Mouse (Mus musculus): ENCODE data around the gene Gm10340.
"Not testable (repeated sequence)": the region's sequence is repeated elsewhere in the genome, so short reads cannot be mapped to it uniquely, and the experiment has no call there.

Gene Gm10340

DNA sequence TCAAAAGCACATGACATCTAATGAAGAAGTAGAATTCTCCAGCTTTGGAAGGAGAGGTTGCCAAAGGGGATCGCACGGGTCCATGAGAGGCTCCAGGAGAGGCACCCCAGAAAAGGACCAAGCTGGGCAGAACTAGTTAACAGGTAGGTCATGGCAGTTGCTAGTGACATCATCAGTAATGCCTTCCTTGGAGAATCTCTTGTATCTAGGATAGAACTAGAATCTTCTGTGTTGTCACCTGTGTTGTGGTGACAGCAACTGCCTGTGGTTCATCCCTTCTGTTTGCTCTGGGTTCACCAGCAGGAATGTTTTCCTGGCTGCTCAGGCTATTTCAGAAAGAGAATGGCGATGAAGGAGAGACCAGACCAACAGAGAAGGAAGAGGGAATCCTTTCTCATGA, at the start of gene Gm10340:
TSS of gene Gm10340 (plus strand) at position 301 of the 400 bp plus-strand sequence.
- in situ Hi-C loops (cut with MboI, MseI): loop anchor here (25.0 kb wide), 1 partner anchor 229 kb away; no protein-coding TSS in a partner anchor

DNA sequence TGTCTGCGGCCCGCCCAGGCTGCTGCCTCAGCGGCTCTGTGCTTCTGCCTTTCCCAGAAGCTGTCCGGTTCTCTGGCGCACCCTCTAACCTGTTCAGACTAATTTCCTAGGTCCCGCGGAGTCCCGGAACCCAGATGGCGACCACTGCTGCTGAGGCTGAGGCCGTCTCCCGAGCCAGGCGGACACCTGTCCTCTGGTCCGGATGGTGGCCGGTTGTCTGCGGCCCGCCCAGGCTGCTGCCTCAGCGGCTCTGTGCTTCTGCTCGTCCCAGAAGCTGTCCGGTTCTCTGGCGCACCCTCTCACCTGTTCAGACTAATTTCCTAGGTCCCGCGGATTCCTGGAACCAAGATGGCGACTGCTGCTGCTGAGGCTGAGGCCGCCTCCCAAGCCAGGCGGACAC, 17.7 kb upstream of the Gm10340 start:
- in situ Hi-C loops (cut with MboI, MseI): not testable (repeated sequence)

DNA sequence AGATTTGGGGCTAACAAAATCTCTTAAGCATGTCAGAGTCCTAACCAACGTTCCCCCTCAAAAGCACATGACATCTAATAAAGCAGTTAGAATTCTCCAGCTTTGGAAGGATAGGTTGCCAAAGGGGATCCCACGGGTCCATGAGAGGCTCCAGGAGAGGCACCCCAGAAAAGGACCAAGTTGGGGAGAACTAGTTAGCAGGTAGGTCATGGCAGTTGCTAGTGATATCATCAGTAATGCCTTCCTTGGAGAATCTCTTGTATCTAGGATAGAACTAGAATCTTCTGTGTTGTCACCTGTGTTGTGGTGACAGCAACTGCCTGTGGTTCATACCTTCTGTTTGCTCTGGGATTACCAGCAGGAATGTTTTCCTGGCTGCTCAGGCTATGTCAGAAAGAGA, 54.2 kb downstream of the Gm10340 start, which contains the start of gene Gm5795:
TSS of gene Gm5795 (plus strand) at position 301 of the 400 bp plus-strand sequence.
- in situ Hi-C loops (cut with MboI, MseI): not testable (repeated sequence)
